Mouse (Mus musculus): ENCODE measurements around the gene Gm4181.
"Not testable (repeated sequence)": the region's sequence is repeated elsewhere in the genome, so short reads cannot be mapped to it uniquely, and the experiment has no call there.

Gm4181 gene

DNA sequence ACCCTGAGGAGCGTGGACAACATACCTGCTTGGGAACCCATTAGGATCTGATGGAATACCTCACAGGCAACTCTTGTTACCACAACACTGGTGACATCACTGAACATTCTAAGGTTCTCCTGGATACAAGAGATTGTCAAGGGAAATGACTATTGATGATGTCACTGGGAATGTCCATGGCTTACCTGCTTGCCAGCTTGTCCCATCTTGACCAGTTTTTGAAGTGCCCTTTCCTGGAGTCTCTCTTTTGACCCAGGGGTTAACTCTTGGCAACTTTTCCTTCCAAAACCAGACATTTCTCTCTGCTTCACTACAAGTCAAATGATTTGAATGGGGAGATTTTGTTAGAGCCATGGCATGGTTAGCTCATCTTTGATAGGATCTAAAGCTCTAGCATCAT, at the start of gene Gm4181:
Gm4181 (minus strand) TSS at position 101 of the 400 bp plus-strand sequence.
- not testable (repeated sequence) for DNase-seq (ENCODE audit: low spot score)

DNA sequence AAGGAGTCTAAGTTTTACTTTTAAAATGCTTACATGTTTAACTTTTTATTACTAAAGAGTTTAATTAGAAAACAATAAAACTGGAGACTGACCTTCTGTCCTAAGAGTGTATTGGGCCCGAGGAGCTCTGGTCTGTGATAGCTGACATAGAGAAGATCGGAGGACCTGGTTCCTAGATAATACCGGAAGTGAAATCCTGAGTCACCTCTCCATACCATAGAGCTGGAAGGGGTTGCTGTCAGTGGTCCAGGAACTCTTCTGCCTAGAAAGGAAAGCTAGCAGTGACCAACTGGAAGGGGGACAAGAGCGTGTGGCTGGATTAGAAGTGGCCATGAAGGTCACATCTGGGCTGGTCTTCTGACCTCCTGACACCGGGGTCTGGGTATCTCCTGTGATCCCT, 41.8 kb upstream of the Gm4181 start:
- no peak for DNase-seq (ENCODE audit: low spot score)

DNA sequence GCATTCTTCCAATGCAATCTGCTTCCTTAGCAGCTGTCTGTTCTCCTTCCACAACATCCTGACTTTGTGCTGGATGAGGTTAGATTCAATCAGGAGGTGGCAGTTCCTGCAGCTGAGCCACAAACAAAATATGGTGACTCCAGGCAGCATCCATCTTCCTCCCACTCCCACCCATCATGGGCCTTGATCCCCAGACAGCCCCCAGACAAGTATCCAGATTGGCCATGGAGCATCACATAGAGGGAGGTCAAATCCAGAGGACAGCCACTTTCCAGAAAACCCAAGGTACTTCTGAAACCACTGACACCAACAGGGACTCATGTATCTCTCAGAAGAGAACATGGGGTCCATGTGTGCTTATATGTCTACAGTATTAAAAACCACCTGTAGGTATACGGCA, 3.0 kb downstream of the Gm4181 start:
- DNase-seq (ENCODE audit: low spot score) = not testable (repeated sequence)

DNA sequence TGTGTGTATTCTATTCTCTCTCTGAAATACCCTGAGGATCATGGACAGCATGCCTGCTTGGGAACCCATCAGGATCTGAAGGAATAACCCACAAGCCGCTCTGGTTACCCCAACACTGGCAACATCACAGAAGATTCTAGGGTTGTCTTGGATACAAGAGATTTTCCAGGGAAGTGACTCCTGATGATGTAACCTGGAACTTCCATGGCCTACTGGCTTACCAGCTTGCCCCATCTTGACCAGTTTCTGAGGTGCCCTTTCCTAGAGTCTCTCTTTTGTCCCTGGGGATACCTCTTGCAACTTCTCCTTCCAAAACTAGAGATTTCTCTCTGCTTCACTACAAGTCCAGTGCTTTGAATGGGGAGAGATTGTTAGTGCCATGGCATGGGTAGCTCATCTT, 24.3 kb downstream of the Gm4181 start, which contains the start of gene Gm17078:
Gm17078 (minus strand) TSS at position 101 of the 400 bp plus-strand sequence.
- DNase-seq (ENCODE audit: low spot score) = no peak

DNA sequence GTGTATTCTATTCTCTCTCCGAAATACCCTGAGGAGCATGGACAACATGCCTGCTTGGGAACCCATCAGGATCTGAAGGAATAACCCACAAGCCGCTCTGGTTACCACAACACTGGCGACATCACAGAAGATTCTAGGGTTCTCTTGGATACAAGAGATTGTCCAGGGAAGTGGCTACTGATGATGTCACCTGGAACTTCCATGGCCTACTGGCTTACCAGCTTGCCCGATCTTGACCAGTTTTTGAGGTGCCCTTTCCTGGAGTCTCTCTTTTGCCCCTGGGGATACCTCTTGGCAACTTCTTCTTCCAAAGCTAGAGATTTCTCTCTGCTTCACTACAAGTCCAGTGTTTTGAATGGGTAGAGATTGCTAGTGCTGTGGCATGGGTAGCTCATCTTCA, 43.4 kb downstream of the Gm4181 start, which contains the start of gene Gm17174:
Gm17174 (minus strand) TSS at position 101 of the 400 bp plus-strand sequence.
- not testable (repeated sequence) for DNase-seq (ENCODE audit: low spot score)

All from spleen, adult 12 weeks (tissue).